Mouse (Mus musculus) retina, embryonic 14.5 days (tissue): Measurements from ENCODE around the gene Adamts8.

ENCODE experiments used
- DNase-seq: peaks from one replicate; pipeline ENCODE4 v3.0.0-alpha.2; 2015; ENCODE audit warnings: low spot score

Adamts8 gene

DNA sequence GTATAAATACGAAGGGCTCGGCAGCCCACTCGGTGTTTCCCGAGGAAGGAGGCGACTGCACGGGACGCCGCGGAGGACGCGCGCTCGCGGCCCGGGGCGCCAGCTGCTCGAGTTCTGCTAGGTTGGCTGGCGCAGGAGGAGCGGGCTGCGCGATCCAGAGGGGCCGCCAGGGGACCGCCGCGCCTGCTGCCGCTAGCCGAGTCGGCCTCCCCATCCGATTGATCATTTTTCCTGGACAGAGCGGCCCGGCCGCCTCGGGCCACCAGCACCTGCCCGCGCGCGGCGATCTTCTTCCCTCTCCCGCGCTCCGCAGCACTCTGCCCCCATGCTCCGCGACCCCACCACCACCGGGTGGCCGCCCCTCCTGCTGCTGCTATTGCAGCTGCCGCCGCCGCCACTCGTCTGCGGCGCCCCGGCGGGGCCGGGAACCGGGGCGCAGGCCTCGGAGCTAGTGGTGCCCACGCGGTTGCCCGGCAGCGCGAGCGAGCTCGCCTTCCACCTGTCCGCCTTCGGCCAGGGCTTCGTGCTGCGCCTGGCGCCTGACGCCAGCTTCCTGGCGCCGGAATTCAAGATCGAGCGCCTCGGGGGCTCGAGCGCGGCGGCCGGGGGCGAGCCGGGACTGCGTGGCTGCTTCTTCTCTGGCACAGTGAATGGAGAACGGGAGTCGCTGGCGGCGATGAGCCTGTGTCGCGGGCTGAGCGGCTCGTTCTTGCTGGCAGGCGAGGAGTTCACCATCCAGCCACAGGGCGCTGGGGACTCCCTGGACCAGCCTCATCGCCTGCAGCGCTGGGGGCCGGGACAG lies at the start of gene Adamts8:
Adamts8 (plus strand) TSS at position 51 of the 802 bp plus-strand sequence.
- peak; percentile 79 for DNase-seq

DNA sequence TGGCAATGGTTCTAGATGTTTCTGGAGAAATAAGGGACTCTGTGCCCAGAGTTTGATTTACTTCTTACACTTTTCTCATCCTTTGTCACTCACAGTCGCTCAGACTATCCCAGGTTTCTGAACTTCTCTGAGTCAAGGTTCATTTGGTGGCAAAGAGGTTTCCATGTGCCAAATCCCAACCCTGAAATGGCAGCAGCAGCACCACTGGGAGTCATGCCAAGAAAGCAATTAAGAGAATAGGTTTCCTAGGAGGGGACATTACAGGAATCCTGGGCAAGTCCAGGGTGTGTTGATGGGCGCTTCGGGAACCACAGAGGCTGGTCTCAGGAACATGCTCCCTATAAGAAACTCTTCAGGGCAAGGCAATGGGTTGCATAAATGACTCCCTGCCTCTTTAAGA lies 46.7 kb upstream of the Adamts8 start:
- DNase-seq: no peak

DNA sequence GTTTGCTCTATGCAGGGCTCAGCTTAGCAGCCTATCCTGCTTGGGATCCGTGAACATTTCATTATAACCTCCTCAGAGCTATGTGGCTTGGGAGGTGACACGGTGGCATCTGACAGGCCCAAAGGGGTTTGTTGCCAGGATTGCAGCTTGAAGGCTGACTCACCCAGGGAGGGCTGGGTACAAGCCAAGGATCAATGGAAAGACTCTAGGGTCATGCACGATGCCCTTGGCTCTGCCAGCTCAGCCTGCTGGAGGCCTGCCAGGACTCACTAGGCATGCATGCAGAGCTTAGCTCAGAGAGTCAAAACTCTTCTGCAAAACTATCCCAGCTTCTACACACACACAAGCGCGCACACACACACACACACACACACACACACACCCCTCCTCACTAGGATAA lies 45.6 kb upstream of the Adamts8 start:
- no peak for DNase-seq

DNA sequence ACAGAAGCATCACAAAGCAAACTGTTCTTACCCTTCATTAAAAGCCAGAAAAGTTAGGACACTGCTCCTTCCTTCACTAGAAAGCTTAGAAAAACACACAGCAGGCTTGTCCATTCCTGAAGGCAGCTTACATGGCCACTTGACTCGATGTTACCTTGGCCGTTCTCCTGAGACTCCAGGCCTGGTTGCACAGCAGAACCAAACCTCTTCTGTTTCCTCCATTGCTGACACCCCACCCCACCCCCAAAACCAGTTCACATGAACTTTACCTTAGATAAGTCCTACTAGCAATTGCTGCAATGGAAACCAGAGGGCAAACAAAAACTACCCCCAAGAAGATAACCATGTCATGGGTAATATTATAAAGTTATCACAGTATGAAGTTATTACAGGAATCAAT lies 45.2 kb upstream of the Adamts8 start:
- no peak for DNase-seq

DNA sequence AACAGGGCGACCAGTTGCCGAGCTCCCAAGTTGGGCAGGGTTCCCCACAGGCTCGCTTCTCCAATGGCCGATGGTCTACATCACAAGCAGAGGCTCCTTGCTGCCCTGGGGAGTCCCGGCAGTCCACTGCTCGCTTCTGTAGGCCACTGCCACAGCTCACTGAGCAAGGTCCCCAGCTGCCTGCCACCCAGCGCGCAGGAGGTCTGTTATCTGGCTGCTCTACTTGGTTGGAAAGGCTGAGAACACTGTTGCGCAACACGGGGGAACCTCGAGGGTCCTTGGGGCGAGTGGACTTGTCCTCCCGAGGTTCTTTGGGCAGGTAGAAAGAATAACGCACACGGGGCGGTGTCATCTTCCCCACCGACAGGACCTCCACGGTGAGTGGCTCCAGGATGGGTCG lies 40.2 kb upstream of the Adamts8 start:
- no peak for DNase-seq

DNA sequence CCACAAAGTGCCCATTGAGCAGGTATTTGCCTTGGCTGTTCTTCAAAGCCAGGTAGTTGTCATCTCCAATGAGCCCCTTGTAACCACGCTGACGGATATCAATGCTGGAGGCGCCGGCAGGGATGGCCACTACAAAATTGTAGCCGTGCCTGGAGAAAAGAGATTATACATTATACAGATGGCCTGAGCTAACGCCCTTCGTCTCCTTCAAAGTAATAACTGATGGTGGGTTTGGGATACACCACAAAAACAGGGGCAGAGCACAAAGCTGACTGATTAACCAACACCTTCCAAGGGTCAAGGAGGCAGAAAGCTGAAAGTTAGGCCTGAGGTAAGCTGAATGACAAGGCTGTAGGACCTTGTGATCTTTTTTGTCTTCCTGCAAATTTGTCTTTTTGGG lies 39.7 kb upstream of the Adamts8 start:
- DNase-seq: no peak

DNA sequence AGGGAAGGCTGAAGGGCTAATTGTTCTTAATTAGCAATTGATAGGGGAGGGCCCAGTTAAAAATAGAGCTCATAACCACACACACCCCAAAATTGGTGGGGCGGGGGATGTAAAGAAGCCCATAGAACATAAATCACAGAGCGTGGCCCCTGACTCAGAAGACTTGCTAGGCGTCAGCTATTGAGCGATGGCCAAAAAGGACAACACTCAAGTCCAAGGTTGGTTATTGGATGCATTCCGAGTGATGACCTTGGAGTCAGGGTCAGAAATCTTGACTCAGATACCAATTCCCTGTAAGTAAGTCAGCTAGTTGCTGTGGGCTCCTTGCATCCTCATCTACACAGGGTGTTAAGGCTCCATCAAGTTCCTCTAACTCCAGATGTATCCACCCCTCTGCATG lies 39.1 kb upstream of the Adamts8 start:
- no peak for DNase-seq

DNA sequence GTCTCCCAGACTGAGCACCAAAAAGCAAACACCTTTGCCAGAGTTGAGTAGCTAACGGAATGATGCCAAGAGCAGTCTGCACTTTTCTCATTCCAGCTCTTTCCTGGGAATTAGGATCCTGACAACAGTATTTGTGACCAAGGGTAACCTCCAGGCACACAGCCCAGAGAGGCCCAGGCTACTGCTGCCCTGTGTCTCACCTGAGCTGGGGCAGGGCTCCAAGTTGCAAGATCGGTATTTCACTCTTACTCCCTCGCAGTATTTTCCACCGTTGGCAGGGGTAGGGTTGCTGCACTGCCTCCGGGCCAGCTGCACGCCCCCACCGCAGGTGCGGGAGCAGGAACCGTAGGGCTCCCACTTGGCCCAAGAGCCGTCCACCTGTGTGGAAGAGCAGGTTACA lies 36.5 kb upstream of the Adamts8 start:
- no peak for DNase-seq

DNA sequence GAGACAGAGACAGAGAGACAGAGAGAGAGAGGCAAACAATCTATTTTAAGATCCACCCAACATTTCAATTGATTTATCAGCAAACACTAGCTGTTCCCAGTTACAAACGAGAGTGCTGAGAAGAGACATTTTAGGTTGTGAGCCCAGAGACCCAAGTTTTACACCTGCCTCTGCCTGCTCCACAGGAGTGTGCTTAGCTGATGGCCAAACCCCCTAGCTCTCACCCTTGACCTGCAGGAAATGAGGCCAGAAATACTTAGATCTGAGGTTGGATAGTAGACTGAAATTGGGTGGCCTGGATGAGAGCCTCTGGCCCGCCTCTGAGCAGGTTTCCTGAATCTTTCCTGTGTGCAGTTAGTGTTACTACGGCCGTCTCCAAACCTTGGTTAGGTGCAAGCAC lies 35.9 kb upstream of the Adamts8 start:
- DNase-seq: no peak

DNA sequence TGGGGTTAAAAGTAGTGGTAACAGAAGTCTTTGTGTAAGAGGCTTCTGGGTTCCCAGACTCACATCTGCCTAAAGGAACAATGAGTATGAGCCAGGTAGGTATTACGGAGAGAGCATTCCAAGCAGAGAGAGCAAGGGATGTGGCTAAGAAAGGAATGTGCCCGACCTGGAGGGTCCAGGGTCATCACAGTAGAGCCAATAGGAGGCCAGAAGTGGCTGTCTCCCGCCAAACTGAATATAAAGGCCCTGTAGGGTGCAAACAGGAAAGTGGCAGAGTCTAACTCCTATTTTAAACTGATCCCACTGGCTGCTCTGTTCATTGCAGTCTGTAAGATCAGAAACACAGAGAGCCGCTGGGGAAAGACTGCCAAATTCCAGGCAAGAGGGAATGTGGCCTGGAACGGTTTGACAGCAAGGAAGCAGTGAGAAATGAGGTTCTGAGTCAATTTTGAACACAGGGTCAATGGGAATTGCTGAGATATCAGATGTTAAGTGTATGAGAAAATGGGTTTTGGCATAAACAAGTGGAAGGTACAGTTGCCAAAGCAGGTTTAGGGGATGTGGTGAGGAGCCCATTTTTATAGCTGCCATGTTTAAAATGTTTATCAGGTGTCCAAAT lies 34.6 kb upstream of the Adamts8 start:
- no peak for DNase-seq

DNA sequence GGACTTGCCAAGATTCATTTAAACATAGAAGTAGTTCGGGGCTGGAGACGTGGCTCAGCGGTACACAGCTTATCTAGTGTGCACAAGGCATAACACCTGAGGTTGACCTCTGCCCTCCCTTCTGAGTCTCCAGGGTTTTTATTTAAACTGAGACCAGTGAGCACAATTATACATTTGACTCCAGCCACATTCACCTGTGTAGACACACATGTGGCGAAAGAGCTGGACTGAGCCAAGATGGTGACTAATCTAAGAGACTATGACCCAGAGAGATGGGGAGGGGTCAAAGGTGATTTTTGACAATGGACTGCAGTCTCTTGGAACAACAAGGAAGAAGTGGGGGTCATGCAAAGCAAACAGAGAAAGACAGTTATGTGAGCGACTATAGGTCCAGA lies 34.1 kb upstream of the Adamts8 start:
- DNase-seq: no peak

DNA sequence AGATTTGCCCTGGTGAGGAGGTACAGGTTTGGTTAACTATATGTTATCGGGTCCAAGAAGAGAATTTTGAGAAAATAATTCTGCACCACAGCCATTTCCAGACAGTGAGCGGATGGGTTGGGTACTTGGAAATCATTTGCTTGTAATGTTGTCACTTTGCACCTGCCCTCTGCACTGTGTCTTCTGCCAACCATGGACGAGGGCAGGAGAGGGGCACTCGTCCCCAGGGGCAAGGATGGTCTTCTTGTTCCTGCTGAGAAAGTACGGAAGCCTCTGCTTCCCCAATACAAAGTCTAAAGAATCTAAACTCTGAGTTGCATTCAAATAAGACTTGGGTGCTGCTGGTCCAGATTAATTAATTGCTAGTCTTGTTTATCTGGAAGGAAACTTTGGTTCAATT lies 33.4 kb upstream of the Adamts8 start:
- DNase-seq: no peak

DNA sequence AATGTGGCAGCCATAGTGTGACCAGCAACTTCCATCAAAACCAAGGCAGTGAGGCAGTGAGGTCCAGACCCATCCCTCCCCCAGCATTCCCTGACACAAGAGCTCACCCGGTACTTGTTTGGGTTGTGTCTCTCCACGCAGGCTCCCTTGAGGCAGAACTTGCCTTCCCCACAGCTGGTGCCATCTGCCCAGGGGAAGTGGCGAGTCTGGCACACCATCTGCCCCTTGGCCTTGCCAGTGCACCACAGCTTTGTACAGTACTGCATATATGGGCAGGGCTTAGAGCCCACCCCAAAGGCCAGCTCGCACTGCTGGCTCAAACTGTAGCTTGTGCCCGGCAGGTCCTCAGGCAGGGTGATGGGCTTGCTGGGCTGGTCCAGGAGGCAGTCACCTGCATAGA lies 31.9 kb upstream of the Adamts8 start:
- DNase-seq: no peak

DNA sequence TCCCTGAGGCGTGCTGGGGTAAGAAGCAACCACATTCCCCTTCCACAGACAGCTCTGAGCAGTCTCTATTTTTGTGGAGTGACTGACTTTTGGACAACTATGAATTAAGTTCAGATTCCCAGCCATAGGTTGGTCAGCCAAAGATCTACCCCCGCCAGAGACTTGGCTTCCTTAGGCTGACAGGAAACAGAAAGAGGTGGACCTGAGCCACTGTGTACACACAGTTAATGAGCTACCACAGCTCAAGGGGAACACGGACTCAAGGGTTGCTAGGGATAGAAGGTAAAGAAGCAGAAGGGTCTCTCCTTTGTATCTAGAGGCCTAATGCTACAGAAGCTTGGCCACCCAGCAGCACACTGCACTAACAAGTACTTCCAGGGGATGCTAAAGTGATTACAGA lies 30.2 kb upstream of the Adamts8 start:
- no peak for DNase-seq

DNA sequence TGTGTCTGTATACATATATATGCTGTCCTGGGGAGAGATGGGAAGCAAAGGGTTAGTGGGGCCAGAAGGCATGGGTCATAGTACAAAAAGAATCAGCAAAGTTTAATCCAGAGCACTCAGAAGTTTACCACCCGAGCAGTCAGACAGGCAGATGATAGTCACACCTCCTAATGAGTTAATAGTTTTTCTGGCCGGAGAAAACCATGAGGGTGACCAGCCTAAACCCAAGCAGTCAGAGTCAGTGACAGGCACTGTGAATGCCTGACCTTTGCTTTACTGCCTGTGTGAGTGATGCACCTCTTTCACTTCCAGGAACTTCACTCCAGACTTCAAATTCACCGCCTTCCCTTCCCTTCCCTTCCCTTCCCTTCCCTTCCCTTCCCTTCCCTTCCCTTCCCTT lies 28.9 kb upstream of the Adamts8 start:
- no peak for DNase-seq

DNA sequence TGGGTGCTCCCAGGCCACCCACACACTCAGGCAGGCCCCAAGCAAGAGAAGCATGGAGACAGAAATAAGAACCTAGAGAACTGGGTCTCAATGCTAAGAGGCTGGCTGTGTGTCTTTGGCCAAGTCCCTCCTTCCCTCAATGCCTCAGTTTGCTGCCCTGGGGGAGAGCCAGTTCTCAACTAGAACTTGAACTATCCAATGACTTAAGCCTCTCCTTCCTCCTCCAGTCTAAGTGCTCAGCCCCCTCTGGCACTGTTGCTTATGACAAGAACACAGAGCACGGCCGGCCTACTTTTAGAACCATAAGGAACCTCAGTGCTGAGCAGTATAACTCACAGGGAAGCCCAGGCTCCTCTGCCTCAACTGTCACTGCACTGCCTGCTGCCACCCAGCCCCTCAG lies 28.1 kb upstream of the Adamts8 start:
- no peak for DNase-seq

DNA sequence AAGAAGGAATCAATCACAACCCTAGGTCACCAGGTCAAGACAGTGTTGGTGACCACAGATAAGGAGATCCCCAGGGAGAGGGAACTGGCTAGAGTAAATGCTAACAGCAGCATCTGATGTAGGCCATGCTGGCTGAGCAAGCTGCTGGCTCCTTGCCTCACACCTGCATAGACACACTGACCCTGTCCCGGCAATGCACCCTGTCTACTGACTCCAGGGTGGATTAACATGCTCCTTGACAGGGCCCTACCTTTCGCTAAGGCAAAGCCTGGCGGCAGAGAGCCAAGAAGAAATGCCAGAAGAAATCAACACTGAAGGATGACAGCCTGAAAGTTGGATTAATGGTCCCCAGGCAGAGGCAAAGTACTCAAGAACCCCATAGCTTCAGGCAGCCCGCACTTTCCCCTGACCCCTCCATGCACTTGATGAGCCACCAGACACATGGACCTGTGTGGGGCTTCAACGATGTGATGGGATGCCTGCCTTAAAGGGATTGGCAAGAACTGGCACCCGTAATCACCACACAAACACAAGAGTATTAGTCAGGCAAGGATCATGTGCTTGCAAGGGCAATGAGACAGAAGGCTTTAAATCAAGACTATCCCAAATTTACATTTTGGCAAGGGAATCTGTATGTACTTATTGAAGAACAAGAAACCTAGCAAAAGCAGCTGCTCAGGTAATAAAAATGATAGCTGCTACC lies 25.9 kb upstream of the Adamts8 start:
- DNase-seq: no peak

DNA sequence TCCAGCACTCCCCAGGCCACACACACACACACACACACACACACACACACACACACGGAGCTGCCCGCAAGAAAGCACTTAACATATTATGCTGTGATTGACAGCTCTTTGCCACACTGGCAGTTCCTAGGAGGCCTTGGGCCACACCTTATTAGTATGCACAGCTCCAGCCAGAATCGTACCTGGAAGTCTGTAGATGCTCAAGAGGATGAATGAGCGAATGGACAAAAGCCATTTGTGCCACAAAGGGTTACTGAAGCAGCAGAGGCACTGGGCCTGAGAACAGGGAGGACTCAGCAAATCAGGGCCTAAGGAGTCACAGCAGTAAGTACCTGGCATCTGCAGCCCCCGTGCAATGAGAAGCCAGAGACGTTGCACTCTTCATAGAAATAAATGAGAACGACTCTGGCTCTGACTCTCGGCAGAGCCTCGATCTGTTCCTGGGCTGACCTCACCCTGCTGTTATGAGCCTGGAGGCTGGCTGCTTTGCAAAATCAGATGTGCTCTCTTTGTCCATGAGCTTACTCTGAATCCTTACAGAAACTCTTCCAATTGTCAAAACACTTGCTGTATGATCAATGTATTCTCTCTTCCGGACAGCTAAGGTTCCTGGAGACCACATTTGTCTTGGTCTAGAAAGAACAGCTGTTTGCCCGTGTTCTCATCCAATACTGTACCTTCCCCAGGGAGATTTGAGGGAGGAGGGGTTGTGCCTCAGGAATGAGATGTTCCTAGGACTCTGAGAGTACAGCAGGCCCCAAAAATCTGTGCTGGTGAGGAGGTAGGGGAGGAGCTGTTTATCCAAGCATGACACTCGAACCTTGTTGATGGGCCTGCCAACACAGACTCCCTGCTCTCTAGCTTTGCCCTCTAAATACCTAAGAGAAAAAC lies 23.7 kb upstream of the Adamts8 start:
- no peak for DNase-seq

DNA sequence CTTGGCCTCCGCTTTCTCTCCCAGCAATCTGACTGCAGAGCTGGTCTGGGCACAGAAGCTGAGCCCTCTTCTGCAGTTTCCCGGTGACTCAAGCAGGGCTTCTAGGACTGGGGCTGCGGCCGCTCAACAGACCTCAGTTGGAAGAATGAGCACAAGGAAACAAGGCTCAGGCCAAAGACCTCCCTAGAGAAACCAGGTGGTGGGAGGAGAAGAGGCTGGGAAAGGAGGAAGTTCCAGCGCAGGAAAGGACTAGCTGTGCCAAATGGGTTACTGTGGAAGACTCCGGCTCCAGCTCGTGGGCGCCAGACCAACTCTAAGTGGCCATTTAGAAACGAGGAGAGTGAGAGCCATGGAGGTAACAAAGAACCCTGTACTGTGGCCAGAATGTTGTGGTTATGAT lies 22.7 kb upstream of the Adamts8 start:
- no peak for DNase-seq

DNA sequence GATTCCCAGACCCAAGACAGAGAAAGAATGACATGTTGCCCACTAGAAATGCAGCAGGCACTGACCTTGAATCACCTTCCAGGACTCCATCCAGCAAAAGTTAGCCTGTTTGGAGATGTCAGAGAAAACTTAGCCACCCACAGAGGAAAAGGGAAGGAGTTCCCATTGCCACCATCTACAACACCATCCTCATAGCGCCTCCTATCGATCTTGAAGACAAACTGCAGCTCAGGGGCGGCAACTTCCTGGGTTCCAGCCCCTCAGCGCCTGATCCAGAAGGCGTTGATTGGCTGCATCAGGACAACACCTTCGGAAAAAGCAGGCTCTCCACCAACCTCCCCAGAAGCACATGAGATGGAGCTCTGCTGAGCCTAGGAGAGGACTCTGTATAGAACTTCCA lies 21.6 kb upstream of the Adamts8 start:
- DNase-seq: no peak

DNA sequence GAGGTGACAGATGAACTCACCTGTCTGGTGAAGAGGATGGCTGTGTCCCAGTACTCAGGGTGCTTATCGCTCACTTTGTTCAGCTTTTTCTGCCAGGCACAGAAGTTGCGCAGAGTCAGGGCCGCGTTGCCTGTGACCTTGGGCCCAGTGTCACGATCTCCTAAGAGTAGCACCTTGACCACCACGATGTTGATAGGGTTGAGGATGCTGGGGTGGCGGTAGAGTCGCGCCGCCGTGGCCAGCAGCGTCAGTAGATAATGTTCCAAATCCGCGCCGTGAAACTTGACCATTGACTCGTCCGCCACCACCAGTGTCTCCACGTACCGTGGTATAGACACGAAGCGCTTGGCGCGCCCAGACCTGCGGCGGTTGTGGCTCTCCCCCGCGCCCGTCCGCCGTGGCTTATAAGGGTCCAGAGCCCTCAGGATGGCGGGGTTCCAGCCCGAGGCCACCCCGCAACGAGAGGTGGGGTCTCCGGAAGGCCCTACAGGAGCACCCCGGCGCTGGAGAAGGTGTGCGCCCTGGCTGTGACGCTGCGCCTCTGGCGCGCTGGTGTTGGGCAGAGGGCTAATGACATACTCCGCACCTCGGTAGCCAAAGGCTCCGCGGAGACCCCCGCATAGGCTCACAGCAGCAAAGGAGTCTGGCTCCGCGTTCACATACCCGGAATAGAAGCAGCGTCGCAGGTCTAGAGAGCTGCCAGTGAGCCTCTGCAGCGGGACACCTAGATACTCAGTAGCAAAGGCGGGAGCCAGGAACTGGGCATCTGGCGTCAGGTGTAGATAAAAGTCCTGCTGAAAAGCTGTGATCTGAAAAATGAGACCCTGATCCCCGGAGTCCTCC lies 20.9 kb upstream of the Adamts8 start:
- no peak for DNase-seq
